In genomic region chr2:131222562-131222961, GRCm38 (mm10) we compare ENCODE assay signal across 16 mouse cellular contexts. TPM values are rescaled to one million over a fixed set of nuclear protein-coding genes. Genes with fewer than 3 reads are reported as not detected.
A peak's percentile ranks its signal among the peaks of the same experiment; 100 is the strongest.
DNase-seq lines count a peak whose midpoint lies in the region; ATAC-seq and TF ChIP-seq lines count a peak whose summit lies in the region.
"Had no signal": no experiment of that assay in that cellular context is flagged by ENCODE, and none has a peak within 500 bp of the region (broad histone marks: within the 10 kb centered on the region; RNA-seq: fewer than 3 reads in every experiment).

No protein-coding gene starts in this region.

- H3K4me2 ChIP-seq in lung, postnatal 0 days (replicated peaks; ENCODE audit: low read depth, low read length) = no peak overlapping the region
- H3K4me2 ChIP-seq in intestine, postnatal 0 days (replicated peaks; ENCODE audit: low read depth) = no peak overlapping the region
- H3K4me2 ChIP-seq: embryonic facial prominence, embryonic 12.5 days; hindbrain, embryonic 12.5 days; midbrain, embryonic 13.5 days; neural tube, embryonic 13.5 days had no signal

- no peak overlapping the region for H3K4me3 ChIP-seq in lung, postnatal 0 days (ENCODE audit: low read depth, low read length)
- H3K4me3 ChIP-seq in intestine, postnatal 0 days (ENCODE audit: low read depth, low read length) = no peak overlapping the region
- H3K4me3 ChIP-seq: embryonic facial prominence, embryonic 12.5 days; hindbrain, embryonic 12.5 days; midbrain, embryonic 13.5 days; neural tube, embryonic 13.5 days had no signal

- H3K4me1 ChIP-seq in lung, postnatal 0 days (ENCODE audit: insufficient read depth, low read depth, low read length) = no peaks in the 10 kb centered on the region
- 0 out of 2 replicates have a peak, but pooled peaks cover 2% of the 10 kb centered on the region for H3K4me1 ChIP-seq in intestine, postnatal 0 days (replicated peaks; ENCODE audit: control insufficient read depth, insufficient read depth, low read length)
- H3K4me1 ChIP-seq: embryonic facial prominence, embryonic 12.5 days; hindbrain, embryonic 12.5 days; midbrain, embryonic 13.5 days; neural tube, embryonic 13.5 days had no signal

- H3K27ac ChIP-seq in lung, postnatal 0 days (ENCODE audit: low read length) = no peak overlapping the region
- H3K27ac ChIP-seq in intestine, postnatal 0 days (ENCODE audit: low read depth, low read length) = peak overlapping the region; percentile 54
- H3K27ac ChIP-seq: embryonic facial prominence, embryonic 12.5 days; hindbrain, embryonic 12.5 days; midbrain, embryonic 13.5 days; neural tube, embryonic 13.5 days had no signal

- no peaks in the 10 kb centered on the region for H3K27me3 ChIP-seq in lung, postnatal 0 days (replicated peaks; ENCODE audit: insufficient read depth, low read length)
- no peaks in the 10 kb centered on the region for H3K27me3 ChIP-seq in intestine, postnatal 0 days (replicated peaks; ENCODE audit: control insufficient read depth, insufficient read depth, low read length)
- H3K27me3 ChIP-seq: embryonic facial prominence, embryonic 12.5 days; hindbrain, embryonic 12.5 days; midbrain, embryonic 13.5 days; neural tube, embryonic 13.5 days had no signal

- no peak for ATAC-seq in lung, postnatal 0 days
- no peak for ATAC-seq in intestine, postnatal 0 days
- peak; percentile 33; the same call in 1 of the 2 replicates for ATAC-seq in megakaryocyte progenitor cell, adult 5-6 weeks (replicated peaks; ENCODE audit: poor library complexity)
- ATAC-seq: forebrain, embryonic 16.5 days; midbrain, embryonic 13.5 days had no signal

- H3K9ac ChIP-seq in lung, postnatal 0 days (replicated peaks; ENCODE audit: low read depth) = no peak overlapping the region
- no peak overlapping the region for H3K9ac ChIP-seq in intestine, postnatal 0 days (ENCODE audit: low read depth, low read length)
- H3K9ac ChIP-seq: embryonic facial prominence, embryonic 12.5 days; hindbrain, embryonic 12.5 days; midbrain, embryonic 13.5 days; neural tube, embryonic 13.5 days had no signal

- peak; percentile 94 for DNase-seq in heart, adult 11 months
- DNase-seq in heart, postnatal 4 days = no peak
- DNase-seq in lung, postnatal 0 days (ENCODE audit: low spot score) = peak; percentile 31
- no peak for DNase-seq in lung, postnatal 14 days
- no peak for DNase-seq in right cerebral cortex, postnatal 25 days
- DNase-seq in layer of hippocampus, adult 9-10 months (ENCODE audit: low spot score) = no peak
- DNase-seq: cerebellum, adult 9-11 months; gastrocnemius, postnatal 36 days; lung, adult 18-20 months had no signal

- no peak for TF ChIP-seq CTCF in lung, postnatal 0 days (IDR thresholded peaks at IDR 0.05)
- TF ChIP-seq CTCF in intestine, postnatal 0 days (IDR thresholded peaks at IDR 0.05; ENCODE audit: low read depth) = no peak

- no peaks in the 10 kb centered on the region for H3K36me3 ChIP-seq in lung, postnatal 0 days (ENCODE audit: insufficient read depth, low read length)
- no peaks in the 10 kb centered on the region for H3K36me3 ChIP-seq in intestine, postnatal 0 days (ENCODE audit: control insufficient read depth, insufficient read depth)
- H3K36me3 ChIP-seq: embryonic facial prominence, embryonic 12.5 days; hindbrain, embryonic 12.5 days; midbrain, embryonic 13.5 days; neural tube, embryonic 13.5 days had no signal

- no peaks in the 10 kb centered on the region for H3K9me3 ChIP-seq in lung, postnatal 0 days (ENCODE audit: low read length)
- H3K9me3 ChIP-seq in intestine, postnatal 0 days (ENCODE audit: control insufficient read depth) = no peaks in the 10 kb centered on the region
- H3K9me3 ChIP-seq: embryonic facial prominence, embryonic 12.5 days; hindbrain, embryonic 12.5 days; midbrain, embryonic 13.5 days; neural tube, embryonic 13.5 days had no signal

- 29% methylated on average over 5 of the region's 5 CpGs for WGBS in lung, postnatal 0 days
- WGBS in intestine, postnatal 0 days = 19% methylated on average over 5 of the region's 5 CpGs

- TF ChIP-seq EP300 in lung, postnatal 0 days (IDR thresholded peaks at IDR 0.05) = no peak

RNA-seq across cellular contexts. Expression of gene Mavs, which starts 11.3 kb away (rescaled TPM):
- 10 to 100 TPM; 28.9 to 29.1 TPM for total RNA-seq in heart, postnatal 4 days (2021)
- 14.1 and 14.4 TPM in 2 replicates for polyA plus RNA-seq in lung, postnatal 0 days (2015; fragmentation: Nextera tagmentation; extraction: Ambion mirVana)
- 27.2 and 28.5 TPM in 2 replicates for polyA plus RNA-seq in intestine, postnatal 0 days (2015; fragmentation: Nextera tagmentation; extraction: Ambion mirVana)
- 15.1 and 17.1 TPM in 2 replicates for total RNA-seq in megakaryocyte progenitor cell, adult 5-6 weeks (2015)
- total RNA-seq in megakaryocyte progenitor cell, adult 5-6 weeks (2017) = 11.3 and 11.8 TPM in 2 replicates

RNA-seq across cellular contexts. Expression of gene Ap5s1, which starts 15.7 kb away (rescaled TPM):
- 10 to 100 TPM; 32.6 to 42.4 TPM for total RNA-seq in heart, postnatal 4 days (2021)
- polyA plus RNA-seq in lung, postnatal 0 days (2015; fragmentation: Nextera tagmentation; extraction: Ambion mirVana) = 27.9 and 28.0 TPM in 2 replicates
- polyA plus RNA-seq in intestine, postnatal 0 days (2015; fragmentation: Nextera tagmentation; extraction: Ambion mirVana) = 37.3 and 37.5 TPM in 2 replicates
- 3.6 and 3.9 TPM in 2 replicates for total RNA-seq in megakaryocyte progenitor cell, adult 5-6 weeks (2015)
- total RNA-seq in megakaryocyte progenitor cell, adult 5-6 weeks (2017) = 2.9 and 6.7 TPM in 2 replicates

RNA-seq across cellular contexts. Expression of gene Spef1, which starts 35.5 kb away (rescaled TPM):
- total RNA-seq in heart, postnatal 4 days (2021) = 1 to 10 TPM; 6.3 to 7.2 TPM
- polyA plus RNA-seq in lung, postnatal 0 days (2015; fragmentation: Nextera tagmentation; extraction: Ambion mirVana) = 12.2 TPM in 2 replicates
- 2.0 and 2.1 TPM in 2 replicates for polyA plus RNA-seq in intestine, postnatal 0 days (2015; fragmentation: Nextera tagmentation; extraction: Ambion mirVana)
- total RNA-seq in megakaryocyte progenitor cell, adult 5-6 weeks (2015) = 0.39 and 0.72 TPM in 2 replicates
- total RNA-seq in megakaryocyte progenitor cell, adult 5-6 weeks (2017) = 0.91 and 2.0 TPM in 2 replicates

RNA-seq across cellular contexts. Expression of gene Cdc25b, which starts 35.8 kb away (rescaled TPM):
- total RNA-seq in heart, postnatal 4 days (2021) = 10 to 100 TPM; 23.5 to 34.1 TPM
- 36.5 and 38.7 TPM in 2 replicates for polyA plus RNA-seq in lung, postnatal 0 days (2015; fragmentation: Nextera tagmentation; extraction: Ambion mirVana)
- 10.9 and 12.4 TPM in 2 replicates for polyA plus RNA-seq in intestine, postnatal 0 days (2015; fragmentation: Nextera tagmentation; extraction: Ambion mirVana)
- 8.9 and 10.8 TPM in 2 replicates for total RNA-seq in megakaryocyte progenitor cell, adult 5-6 weeks (2015)
- 9.6 and 13.4 TPM in 2 replicates for total RNA-seq in megakaryocyte progenitor cell, adult 5-6 weeks (2017)

RNA-seq across cellular contexts. Expression of gene Pank2, which starts 39.7 kb away (rescaled TPM):
- 10 to 100 TPM; 41.1 to 44.4 TPM for total RNA-seq in heart, postnatal 4 days (2021)
- polyA plus RNA-seq in lung, postnatal 0 days (2015; fragmentation: Nextera tagmentation; extraction: Ambion mirVana) = 22.3 and 26.7 TPM in 2 replicates
- 32.4 and 35.1 TPM in 2 replicates for polyA plus RNA-seq in intestine, postnatal 0 days (2015; fragmentation: Nextera tagmentation; extraction: Ambion mirVana)
- total RNA-seq in megakaryocyte progenitor cell, adult 5-6 weeks (2015) = 59.4 and 71.6 TPM in 2 replicates
- total RNA-seq in megakaryocyte progenitor cell, adult 5-6 weeks (2017) = 46.3 and 61.7 TPM in 2 replicates

Comparison
In these comparisons a context has a peak if more than half of its experiments do, and no peak if none do; other contexts are left out.
1. DNase-seq: peak in heart, adult 11 months (single experiment) and lung, postnatal 0 days (single experiment); none in heart, postnatal 4 days (single experiment), lung, postnatal 14 days (single experiment), right cerebral cortex, postnatal 25 days (single experiment) and layer of hippocampus, adult 9-10 months (single experiment).
2. RNA of gene Ap5s1, which starts 15.7 kb away (total RNA-seq): 32.6 to 42.4 TPM in heart, postnatal 4 days; 2.9 to 6.7 TPM in megakaryocyte progenitor cell, adult 5-6 weeks; every median in the first group is over 4 times any median in the second.